In genomic region chr11:120823956-120824786, GRCm38 (mm10) we compare ENCODE assay signal across 7 mouse cellular contexts. TPM values are rescaled to one million over a fixed set of nuclear protein-coding genes. Genes with fewer than 3 reads are reported as not detected.
A peak's percentile ranks its signal among the peaks of the same experiment; 100 is the strongest.
DNase-seq lines count a peak whose midpoint lies in the region; ATAC-seq and TF ChIP-seq lines count a peak whose summit lies in the region.

TSS of gene Fasn (minus strand) at chr11:120824547.

- H3K9me3 ChIP-seq in intestine, postnatal 0 days (ENCODE audit: control insufficient read depth), result no peaks in the 10 kb centered on the region
- no peaks in the 10 kb centered on the region for H3K9me3 ChIP-seq in midbrain, embryonic 12.5 days

- H3K4me2 ChIP-seq in intestine, postnatal 0 days (replicated peaks; ENCODE audit: low read depth), result peak within 1 kb of the TSS; percentile 84
- H3K4me2 ChIP-seq in midbrain, embryonic 12.5 days (replicated peaks), result peak within 1 kb of the TSS; percentile 86

- peak; percentile 79 for TF ChIP-seq CTCF in intestine, postnatal 0 days (IDR thresholded peaks at IDR 0.05; ENCODE audit: low read depth)
- TF ChIP-seq CTCF in small intestine, adult 2 months (IDR thresholded peaks at IDR 0.05; ENCODE audit: extremely low read depth, insufficient read length, insufficient replicate concordance, low read depth, low read length), result 0 out of 2 replicates have a peak, but pooled peaks have one; percentile 3

- no peaks in the 10 kb centered on the region for H3K27me3 ChIP-seq in intestine, postnatal 0 days (replicated peaks; ENCODE audit: control insufficient read depth, insufficient read depth, low read length)
- peaks cover 1% of the 10 kb centered on the region; the same call in 1 of the 2 replicates for H3K27me3 ChIP-seq in midbrain, embryonic 12.5 days
- no peaks in the 10 kb centered on the region for H3K27me3 ChIP-seq in small intestine, adult 2 months (ENCODE audit: control insufficient read depth, insufficient read depth, low read length)

- under 1% methylated on average over 98 of the region's 109 CpGs for WGBS in intestine, postnatal 0 days
- WGBS in midbrain, embryonic 12.5 days, result under 1% methylated on average over 96 of the region's 109 CpGs
- WGBS in small intestine, adult 2 months, result under 1% methylated on average over 105 of the region's 109 CpGs

- peak within 1 kb of the TSS; percentile 80 for H3K4me3 ChIP-seq in intestine, postnatal 0 days (ENCODE audit: low read depth, low read length)
- H3K4me3 ChIP-seq in midbrain, embryonic 12.5 days, result peak within 1 kb of the TSS; percentile 90
- peak within 1 kb of the TSS; percentile 84 for H3K4me3 ChIP-seq in small intestine, adult 2 months (ENCODE audit: low read depth, low read length)

- H3K36me3 ChIP-seq in intestine, postnatal 0 days (ENCODE audit: control insufficient read depth, insufficient read depth), result peaks cover 27% of the 10 kb centered on the region
- H3K36me3 ChIP-seq in midbrain, embryonic 12.5 days, result peaks cover 33% of the 10 kb centered on the region
- peaks cover 14% of the 10 kb centered on the region for H3K36me3 ChIP-seq in small intestine, adult 2 months (ENCODE audit: control insufficient read depth, insufficient read depth, low read length)

- TF ChIP-seq POLR2A in small intestine, adult 2 months (IDR thresholded peaks at IDR 0.05; ENCODE audit: low read depth, low read length), result peak; percentile 99

- H3K27ac ChIP-seq in intestine, postnatal 0 days (ENCODE audit: low read depth, low read length), result peak within 1 kb of the TSS; percentile 89
- H3K27ac ChIP-seq in midbrain, embryonic 12.5 days (replicated peaks), result peak within 1 kb of the TSS; percentile 100
- H3K27ac ChIP-seq in small intestine, adult 2 months (ENCODE audit: insufficient read depth, low read depth, low read length), result peak within 1 kb of the TSS; percentile 68

- DNase-seq in adrenal gland, adult 8-10 months, result peak; percentile 96
- peak; percentile 98 for DNase-seq in embryo, embryonic 9.5 days (ENCODE audit: extremely low spot score)
- no peak for DNase-seq in gonadal fat pad, adult 2 months (ENCODE audit: low read depth)
- DNase-seq in left cerebral cortex, postnatal 4 days, result peak; percentile 100

- peak within 1 kb of the TSS; percentile 72 for H3K9ac ChIP-seq in intestine, postnatal 0 days (ENCODE audit: low read depth, low read length)
- H3K9ac ChIP-seq in midbrain, embryonic 12.5 days (replicated peaks), result peak within 1 kb of the TSS; percentile 95

- peaks cover 4% of the 10 kb centered on the region; the same call in 1 of the 2 replicates for H3K4me1 ChIP-seq in intestine, postnatal 0 days (replicated peaks; ENCODE audit: control insufficient read depth, insufficient read depth, low read length)
- H3K4me1 ChIP-seq in midbrain, embryonic 12.5 days, result peaks cover 44% of the 10 kb centered on the region
- peaks cover 14% of the 10 kb centered on the region for H3K4me1 ChIP-seq in small intestine, adult 2 months (ENCODE audit: control insufficient read depth, insufficient read depth, insufficient read length, low read length)

- peak; percentile 86 for ATAC-seq in intestine, postnatal 0 days
- ATAC-seq in midbrain, embryonic 12.5 days (ENCODE audit: low FRiP score, low read depth), result peak; percentile 89

- intact Hi-C loops in left cerebral cortex, postnatal 4 days (cut with DNase I), result no loop called here

RNA-seq across cellular contexts. Expression of gene Fasn, which starts in this region (rescaled TPM):
- total RNA-seq in adrenal gland, adult 8-10 months (2022), result 1,000 to 10,000 TPM in 1 of 4 experiments, 100 to 1,000 TPM in 3; 300 to 1,377 (median 701) TPM
- polyA plus RNA-seq in gonadal fat pad, adult 2 months (2012; rRNA removed), result 2,531 and 4,379 TPM in 2 replicates
- polyA plus RNA-seq in intestine, postnatal 0 days (2015; fragmentation: Nextera tagmentation; extraction: Ambion mirVana), result 10.1 and 11.3 TPM in 2 replicates
- total RNA-seq in left cerebral cortex, postnatal 4 days (2021), result 100 to 1,000 TPM; 448 to 457 TPM
- polyA plus RNA-seq in midbrain, embryonic 12.5 days (2016; fragmentation: Nextera tagmentation; extraction: Ambion mirVana), result 139 and 140 TPM in 2 replicates
- polyA plus RNA-seq in small intestine, adult 2 months (2012; rRNA removed), result 151 and 154 TPM in 2 replicates

Comparison
In these comparisons a context has a peak if more than half of its experiments do, and no peak if none do; other contexts are left out.
1. RNA of gene Fasn (polyA plus RNA-seq): 2,531 to 4,379 TPM in gonadal fat pad, adult 2 months; 151 to 154 TPM in small intestine, adult 2 months, 139 to 140 TPM in midbrain, embryonic 12.5 days and 10.1 to 11.3 TPM in intestine, postnatal 0 days; every median in the first group is over 10 times any median in the second.
2. Peak in every context shown above with its lines, with median percentiles within 50 percentile points of each other: H3K27ac ChIP-seq and H3K4me3 ChIP-seq.